Mouse (Mus musculus) liver, adult 2 months (tissue): ENCODE data around the gene P2rx7. TPM values are rescaled to one million over a fixed set of nuclear protein-coding genes. Genes with fewer than 3 reads are reported as not detected.
A peak's percentile ranks its signal among the peaks of the same experiment; 100 is the strongest.

ENCODE experiments used
- DNase-seq: peaks from one replicate; pipeline ENCODE4 v3.0.0-alpha.2; 2011; ENCODE audit warnings: low read depth, low spot score; ENCODE audit errors: extremely low read depth
- H3K27ac ChIP-seq: fragments of 200-500 bp; replicated peaks from 2 replicates; pipeline ENCODE4 v1.5.1; 2012; ENCODE audit warnings: low read depth, mild to moderate bottlenecking, control low read depth, inconsistent platforms, low read length; ENCODE audit not compliant: insufficient read depth
- H3K27me3 ChIP-seq: fragments of 200-500 bp; 2 replicates; pipeline ENCODE4 v1.6.1; 2012; ENCODE audit warnings: mild to moderate bottlenecking, moderate library complexity, low read length, inconsistent platforms; ENCODE audit not compliant: control insufficient read depth, insufficient read depth
- H3K36me3 ChIP-seq: fragments of 200-500 bp; 2 replicates; pipeline ENCODE4 v1.6.1; 2012; ENCODE audit warnings: low read length, inconsistent platforms; ENCODE audit not compliant: control insufficient read depth, insufficient read depth
- H3K4me1 ChIP-seq: fragments of 200-500 bp; 2 replicates; pipeline ENCODE4 v1.6.1; 2011; ENCODE audit warnings: low read length; ENCODE audit not compliant: control insufficient read depth, insufficient read depth
- H3K4me3 ChIP-seq: fragments of 200-500 bp; 2 replicates; pipeline ENCODE4 v1.5.1; 2011; ENCODE audit warnings: low read depth, mild to moderate bottlenecking, control low read depth, low read length, moderate library complexity; ENCODE audit not compliant: insufficient read depth
- H3K79me2 ChIP-seq: fragments of 200-500 bp; 2 replicates; pipeline ENCODE4 v1.6.1; 2012; ENCODE audit warnings: inconsistent platforms, mild to moderate bottlenecking, low read length, moderate library complexity; ENCODE audit not compliant: control insufficient read depth, insufficient read depth
- H3K9ac ChIP-seq: fragments of 200-500 bp; 2 replicates; pipeline ENCODE4 v1.6.1; 2012; ENCODE audit warnings: low read depth, mild to moderate bottlenecking, control low read depth, inconsistent platforms, low read length
- CTCF ChIP-seq: fragments of 200-500 bp; IDR thresholded peaks from 2 replicates; pipeline ENCODE4 v1.5.1; 2011; ENCODE audit warnings: low read depth, low read length, control low read depth
- POLR2A ChIP-seq: fragments of 200-500 bp; IDR thresholded peaks from 2 replicates; pipeline ENCODE4 v1.6.1; 2011; ENCODE audit warnings: low read length, control low read depth; ENCODE audit not compliant: insufficient read depth; ENCODE audit errors: extremely low read depth
- WGBS: fragments of 180-500 bp; shearing (Covaris S2); methylation state at CpG from one replicate; pipeline ENCODE4 v1.1.7; 2018; 5-methylcytosine and 5-hydroxymethylcytosine counted together
- polyA plus RNA-seq: library from polyadenylated mRNA; depleted of rRNA; stranded (reverse); fragments of >200 nt; gene quantifications from 2 replicates; pipeline ENCODE4 v1.2.3, GENCODE M21; 2012
- total RNA-seq: library from RNA; depleted of rRNA; stranded (reverse); fragments of >200 nt; gene quantifications from 2 replicates; pipeline ENCODE4 v1.2.3, GENCODE M21; 2014

P2rx7 gene
- total and polyA plus RNA-seq, 2 experiments, result 2.2 to 2.7 TPM

- Histone ChIP-seq H3K4me3 (no peak overlapping the region), H3K27me3 (no peaks in the 10 kb centered on the region), H3K4me1 (peaks cover 5% of the 10 kb centered on the region), H3K36me3 (no peaks in the 10 kb centered on the region), H3K9ac (no peak overlapping the region), H3K79me2 (no peaks in the 10 kb centered on the region), H3K27ac (no peak overlapping the region)
- TF ChIP-seq POLR2A (no peak), CTCF (no peak)
- 88% methylated on average over 14 of the region's 14 CpGs for WGBS
- DNase-seq, result no peak
Observed at GRCm38 (mm10) chr5:122625565-122626252, 18.0 kb upstream of the P2rx7 start.

GRCm38 (mm10) chr5:122627243-122627642 is 16.5 kb upstream of the P2rx7 start:
- Histone ChIP-seq H3K9ac (no peak overlapping the region), H3K4me1 (peaks cover 5% of the 10 kb centered on the region), H3K27me3 (no peaks in the 10 kb centered on the region), H3K27ac (no peak overlapping the region), H3K79me2 (no peaks in the 10 kb centered on the region), H3K4me3 (no peak overlapping the region), H3K36me3 (no peaks in the 10 kb centered on the region)
- DNase-seq, result peak; percentile 70
- peak; percentile 92 for TF ChIP-seq CTCF
- TF ChIP-seq POLR2A, result no peak
- 40% methylated on average over 2 of the region's 2 CpGs for WGBS

GRCm38 (mm10) chr5:122635228-122635627 is 8.5 kb upstream of the P2rx7 start:
- H3K4me3 ChIP-seq, result no peak overlapping the region
- TF ChIP-seq CTCF, result no peak
- no peak for TF ChIP-seq POLR2A
- no peaks in the 10 kb centered on the region for H3K4me1 ChIP-seq
- H3K79me2 ChIP-seq, result no peaks in the 10 kb centered on the region
- no peaks in the 10 kb centered on the region for H3K36me3 ChIP-seq
- WGBS, result 87% methylated on average over 8 of the region's 8 CpGs
- no peaks in the 10 kb centered on the region for H3K27me3 ChIP-seq
- no peak overlapping the region for H3K9ac ChIP-seq
- no peak for DNase-seq
- no peak overlapping the region for H3K27ac ChIP-seq

DNA sequence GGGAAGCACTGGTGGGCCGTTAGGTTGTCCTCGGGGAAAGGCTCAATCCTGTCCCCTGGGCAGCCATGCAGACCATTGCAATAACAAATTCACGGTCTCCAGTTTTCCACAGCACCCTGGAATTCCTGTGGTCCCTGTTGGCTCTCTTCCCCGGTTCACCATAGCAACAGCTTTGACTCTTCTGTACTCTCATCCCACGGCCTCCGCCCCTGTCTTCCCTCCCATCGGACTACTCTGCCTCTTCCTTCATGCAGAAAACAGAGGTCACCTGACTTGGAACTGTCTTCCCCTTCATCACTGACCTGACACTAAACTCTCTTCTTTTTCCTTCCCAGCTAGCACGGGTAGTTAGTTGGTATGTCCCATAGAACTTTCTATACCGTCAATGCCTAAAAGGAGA is 7.4 kb upstream of the P2rx7 start:
- WGBS, result 88% methylated on average over 9 of the region's 9 CpGs
- no peak for DNase-seq
- TF ChIP-seq POLR2A, result no peak
- TF ChIP-seq CTCF, result no peak
- Histone ChIP-seq H3K4me1 (no peaks in the 10 kb centered on the region), H3K4me3 (no peak overlapping the region), H3K79me2 (no peaks in the 10 kb centered on the region), H3K27ac (no peak overlapping the region), H3K36me3 (no peaks in the 10 kb centered on the region), H3K9ac (no peak overlapping the region), H3K27me3 (no peaks in the 10 kb centered on the region)

- no peak for TF ChIP-seq CTCF
- no peak for TF ChIP-seq POLR2A
- Histone ChIP-seq H3K79me2 (no peaks in the 10 kb centered on the region), H3K4me3 (no peak overlapping the region), H3K27ac (no peak overlapping the region), H3K4me1 (no peaks in the 10 kb centered on the region), H3K9ac (no peak overlapping the region), H3K27me3 (no peaks in the 10 kb centered on the region), H3K36me3 (no peaks in the 10 kb centered on the region)
- DNase-seq, result peak; percentile 31
- 29% methylated on average over 16 of the region's 16 CpGs for WGBS
Observed at GRCm38 (mm10) chr5:122636958-122637357, 6.8 kb upstream of the P2rx7 start.

DNA sequence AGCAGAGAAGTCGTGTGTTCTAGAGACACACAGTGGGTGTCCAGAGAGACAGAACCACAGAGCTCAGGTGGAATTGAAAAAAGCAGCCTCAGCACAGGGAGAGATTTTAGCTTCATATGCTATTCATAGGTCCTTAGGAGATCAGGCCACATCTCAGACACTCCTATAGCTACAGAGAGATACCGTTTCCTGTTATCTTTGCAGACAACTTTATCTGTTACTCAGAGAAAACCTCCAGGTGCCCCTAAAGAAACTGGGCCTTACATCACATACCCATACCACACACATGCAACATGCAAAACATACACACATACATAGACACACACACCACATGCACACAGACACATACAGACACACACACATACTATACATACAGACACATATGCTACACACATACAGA is 5.4 kb upstream of the P2rx7 start:
- Histone ChIP-seq H3K4me1 (no peaks in the 10 kb centered on the region), H3K27me3 (no peaks in the 10 kb centered on the region), H3K4me3 (no peak overlapping the region), H3K36me3 (no peaks in the 10 kb centered on the region), H3K9ac (no peak overlapping the region), H3K27ac (no peak overlapping the region), H3K79me2 (no peaks in the 10 kb centered on the region)
- no peak for DNase-seq
- TF ChIP-seq CTCF, result no peak
- TF ChIP-seq POLR2A, result no peak
- 92% methylated on average over 2 of the region's 2 CpGs for WGBS
